Mouse (Mus musculus) olfactory bulb, adult 2 months (tissue): ENCODE data around the gene Rnf150. TPM values are rescaled to one million over a fixed set of nuclear protein-coding genes. Genes with fewer than 3 reads are reported as not detected.

ENCODE experiments used
- H3K27ac ChIP-seq: fragments of 200-500 bp; 2 replicates; pipeline ENCODE4 v1.5.1; 2012; ENCODE audit warnings: low read depth, low read length; ENCODE audit not compliant: insufficient read depth
- H3K4me1 ChIP-seq: fragments of 200-500 bp; 2 replicates; pipeline ENCODE4 v1.6.1; 2012; ENCODE audit warnings: low read length; ENCODE audit not compliant: control insufficient read depth, insufficient read depth
- H3K4me3 ChIP-seq: fragments of 200-500 bp; 2 replicates; pipeline ENCODE4 v1.5.1; 2012; ENCODE audit warnings: mild to moderate bottlenecking, low read depth, low read length, moderate library complexity; ENCODE audit not compliant: insufficient read depth
- CTCF ChIP-seq: fragments of 200-500 bp; IDR thresholded peaks from 2 replicates; pipeline ENCODE4 v1.5.1; 2012; ENCODE audit warnings: low read depth, mild to moderate bottlenecking, low read length, moderate library complexity; ENCODE audit not compliant: insufficient read depth
- POLR2A ChIP-seq: fragments of 200-500 bp; IDR thresholded peaks from 2 replicates; pipeline ENCODE4 v1.6.1; 2012; ENCODE audit warnings: mild to moderate bottlenecking, low read depth, low read length, moderate library complexity; ENCODE audit not compliant: insufficient read depth
- whole genome bisulfite sequencing: fragments of 180-500 bp; shearing (Covaris S2); methylation state at CpG from one replicate; pipeline ENCODE4 v1.1.7; 2018; 5-methylcytosine and 5-hydroxymethylcytosine counted together
- polyA plus RNA-seq: library from polyadenylated mRNA; stranded (reverse); fragments of >200 nt; gene quantifications from 2 replicates; pipeline ENCODE4 v1.2.4, GENCODE M21; 2012; ENCODE audit warnings: low replicate concordance; ENCODE audit not compliant: missing spikeins, insufficient read depth, insufficient read length

Rnf150 gene
- polyA plus RNA-seq, 1 experiment = not detected

DNA sequence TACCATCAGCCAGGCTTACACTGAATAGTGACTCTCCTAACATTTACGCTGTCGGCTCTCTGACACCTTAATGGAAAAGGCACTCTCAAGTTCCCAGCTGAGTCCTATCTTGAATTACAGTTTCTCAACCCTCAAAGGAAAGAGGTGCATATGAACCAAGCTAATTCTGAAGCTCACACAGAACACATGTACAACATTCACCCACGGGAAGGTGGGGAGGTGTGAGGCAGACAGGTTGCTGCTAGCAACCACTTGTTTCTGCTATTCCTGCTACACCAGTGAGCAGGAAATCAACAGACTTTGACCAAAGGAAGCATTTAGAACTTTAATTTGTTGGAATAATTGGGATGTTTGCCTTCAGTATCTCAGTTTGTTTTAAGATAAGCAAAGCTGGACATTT is 96.3 kb downstream of the Rnf150 start:
- 68% methylated on average over 3 of the region's 3 CpGs for WGBS
- H3K4me3 ChIP-seq = no peak overlapping the region

DNA sequence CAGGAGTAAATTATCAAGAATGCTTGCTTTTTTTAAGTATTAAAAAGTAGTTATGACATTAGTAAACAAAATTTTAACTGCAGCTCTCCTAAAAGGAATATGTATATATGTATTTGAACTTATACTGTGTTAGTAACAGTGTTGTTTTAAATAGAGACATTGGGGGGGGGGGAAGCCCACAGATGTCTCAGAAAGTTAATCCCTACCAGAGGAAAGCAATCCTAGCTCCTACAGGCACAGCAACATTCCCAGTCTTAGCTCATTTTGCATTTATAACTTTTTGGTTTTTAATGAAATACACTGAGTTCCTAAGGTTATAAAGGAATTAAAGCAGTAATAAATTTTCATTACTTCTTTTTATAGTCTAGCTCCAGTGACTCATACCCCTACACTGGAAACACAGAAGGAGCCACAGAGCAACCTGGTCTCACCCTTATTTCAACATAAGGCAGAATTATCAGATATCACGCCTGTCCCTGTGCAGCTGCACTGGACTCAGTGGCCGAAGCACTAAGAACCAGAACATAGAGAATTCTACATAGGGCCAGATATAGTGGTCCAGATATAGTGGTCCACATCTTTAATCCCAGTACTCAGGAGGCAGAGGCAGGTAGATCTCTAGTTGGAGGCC is 96.9 kb downstream of the Rnf150 start:
- H3K27ac ChIP-seq = no peak overlapping the region
- WGBS = 60% methylated on average over 2 of the region's 2 CpGs
- H3K4me3 ChIP-seq = no peak overlapping the region
- no peaks in the 10 kb centered on the region for H3K4me1 ChIP-seq
- TF ChIP-seq CTCF = no peak
- TF ChIP-seq POLR2A = no peak

More for the DNA sequence above, 96.3 kb downstream of the Rnf150 start:
- TF ChIP-seq CTCF (no peak), POLR2A (no peak)
- no peak overlapping the region for H3K27ac ChIP-seq
- H3K4me1 ChIP-seq = no peaks in the 10 kb centered on the region

DNA sequence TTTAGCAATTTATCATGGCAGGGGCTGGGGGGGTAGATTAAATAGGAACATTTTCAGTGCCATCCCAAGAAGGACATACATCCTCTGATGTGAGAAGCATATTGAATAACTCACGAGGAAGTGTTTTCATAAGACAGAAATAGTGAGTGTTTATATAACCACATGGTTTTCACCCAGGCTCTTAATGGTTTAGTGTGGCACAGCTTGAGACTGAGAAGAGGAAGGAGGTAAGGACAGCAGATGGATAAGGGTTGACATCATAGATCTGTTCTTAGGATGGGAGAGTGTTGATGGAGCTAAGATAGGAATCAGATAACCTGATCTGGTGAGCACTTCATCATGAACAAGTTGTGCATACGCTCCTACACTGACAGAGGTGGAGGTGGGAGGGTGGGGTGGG is 101.4 kb downstream of the Rnf150 start:
- no peak for TF ChIP-seq POLR2A
- no peak for TF ChIP-seq CTCF
- peaks cover 6% of the 10 kb centered on the region for H3K4me1 ChIP-seq
- H3K27ac ChIP-seq = no peak overlapping the region
- no peak overlapping the region for H3K4me3 ChIP-seq
- 89% methylated on average over 2 of the region's 2 CpGs for WGBS

DNA sequence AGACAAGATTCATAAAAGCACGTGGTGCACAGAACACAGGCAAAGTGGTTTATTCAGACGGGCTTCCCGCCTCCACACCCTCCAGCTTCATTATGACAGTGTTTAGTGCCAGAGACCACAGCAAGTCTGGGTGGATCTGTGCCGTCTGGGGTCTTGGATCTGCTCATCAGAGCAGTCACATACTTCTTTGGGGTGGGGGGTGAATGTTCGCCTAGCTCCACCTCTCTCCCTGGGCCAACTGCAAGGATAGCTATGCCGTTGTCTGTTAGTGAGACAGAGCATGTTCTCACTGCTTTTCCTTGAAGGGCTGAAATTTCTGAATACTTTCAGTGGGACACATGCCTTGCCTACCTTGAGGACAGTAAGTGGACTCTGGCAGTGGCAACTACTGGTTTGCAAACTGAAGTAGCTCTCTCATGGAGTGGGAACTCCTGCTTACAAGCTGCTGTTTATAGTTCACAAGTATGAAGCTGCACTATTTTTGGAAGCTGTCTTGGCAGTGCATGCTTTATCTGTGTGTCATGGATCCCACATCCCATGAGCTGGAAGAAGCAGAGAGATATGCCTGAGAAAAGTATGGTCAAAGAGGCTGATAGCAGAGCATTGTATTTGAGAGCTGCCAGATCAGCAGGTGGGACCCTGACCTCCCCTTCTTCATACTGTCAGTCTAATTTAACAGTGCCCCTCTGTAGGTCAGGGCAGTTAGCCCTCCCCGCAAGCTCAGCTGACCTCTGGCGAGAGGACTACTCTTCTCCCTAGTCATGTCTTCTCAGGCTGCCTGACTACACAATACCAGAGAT is 104.9 kb downstream of the Rnf150 start:
- peak overlapping the region; percentile 24; the same call in 1 of the 2 replicates for H3K27ac ChIP-seq
- no peak overlapping the region for H3K4me3 ChIP-seq
- TF ChIP-seq POLR2A = no peak
- no peak for TF ChIP-seq CTCF
- H3K4me1 ChIP-seq = peaks cover 6% of the 10 kb centered on the region
- WGBS = 58% methylated on average over 8 of the region's 8 CpGs

DNA sequence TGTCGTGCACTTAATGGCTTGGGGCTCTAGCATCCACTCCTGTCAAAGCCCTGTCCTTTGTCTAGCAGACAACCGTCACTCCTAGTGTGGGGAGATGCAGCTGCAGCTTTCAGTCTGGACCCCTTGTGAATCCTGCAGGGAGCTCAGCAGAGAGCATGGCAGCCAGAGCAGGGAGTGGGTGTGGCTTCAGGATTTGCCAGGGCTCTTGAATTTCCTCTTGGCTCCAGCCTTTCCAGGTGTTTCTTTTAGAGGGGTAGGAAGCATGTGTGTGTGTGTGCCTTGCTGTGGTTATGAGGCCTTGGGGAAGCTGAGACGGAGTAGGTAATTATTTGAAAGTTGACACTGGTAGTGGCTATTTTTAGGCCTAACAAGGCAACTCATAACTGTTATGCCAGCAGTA is 106.8 kb downstream of the Rnf150 start:
- Histone ChIP-seq H3K4me1 (peaks cover 8% of the 10 kb centered on the region), H3K27ac (no peak overlapping the region), H3K4me3 (no peak overlapping the region)
- TF ChIP-seq CTCF = no peak
- no peak for TF ChIP-seq POLR2A
- WGBS = 54% methylated on average over 3 of the region's 3 CpGs

DNA sequence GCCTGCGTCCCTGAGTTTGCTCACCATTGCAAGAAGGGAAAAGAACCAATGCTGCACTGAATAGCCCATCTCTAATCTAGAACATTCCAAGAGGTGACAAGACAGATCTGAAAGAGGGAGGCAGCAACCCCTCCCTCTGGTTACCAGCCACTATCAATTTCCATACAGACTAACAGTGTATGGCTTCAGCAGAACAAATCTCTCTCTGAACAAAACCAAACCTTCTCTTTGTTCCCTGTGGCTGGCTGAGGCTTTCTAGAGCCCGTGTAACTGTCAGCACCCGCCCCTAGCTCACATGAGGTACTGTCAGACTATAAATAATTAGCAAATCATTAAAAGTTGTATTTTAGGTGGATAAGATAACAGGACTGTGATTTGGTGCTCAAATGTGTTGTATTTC is 109.7 kb downstream of the Rnf150 start:
- whole genome bisulfite sequencing = 67% methylated on average over 3 of the region's 3 CpGs
- Histone ChIP-seq H3K4me1 (peaks cover 7% of the 10 kb centered on the region), H3K4me3 (no peak overlapping the region), H3K27ac (no peak overlapping the region)
- TF ChIP-seq CTCF (no peak), POLR2A (no peak)

DNA sequence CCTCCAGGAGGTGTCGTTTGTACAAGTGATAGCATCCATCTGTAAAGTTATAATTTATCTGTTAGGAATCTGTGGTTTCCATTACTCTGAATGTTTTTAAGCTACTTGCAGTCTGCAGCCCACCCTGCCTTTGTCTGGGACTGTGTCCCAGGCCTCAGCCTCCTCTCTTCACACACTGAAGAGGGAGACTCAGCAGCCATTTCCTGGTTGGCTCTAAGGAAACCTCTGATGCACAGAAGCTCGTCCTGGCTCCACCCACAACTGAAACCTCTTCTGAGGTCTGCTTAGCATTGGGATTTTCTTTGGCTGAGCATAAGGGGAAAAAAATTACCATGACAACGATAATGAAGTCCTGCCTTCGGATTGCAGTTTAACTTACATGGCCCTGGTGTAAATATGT is 110.2 kb downstream of the Rnf150 start:
- H3K4me1 ChIP-seq = peaks cover 4% of the 10 kb centered on the region
- no peak overlapping the region for H3K27ac ChIP-seq
- 33% methylated on average over 4 of the region's 4 CpGs for WGBS
- TF ChIP-seq POLR2A (no peak), CTCF (no peak)
- H3K4me3 ChIP-seq = no peak overlapping the region

DNA sequence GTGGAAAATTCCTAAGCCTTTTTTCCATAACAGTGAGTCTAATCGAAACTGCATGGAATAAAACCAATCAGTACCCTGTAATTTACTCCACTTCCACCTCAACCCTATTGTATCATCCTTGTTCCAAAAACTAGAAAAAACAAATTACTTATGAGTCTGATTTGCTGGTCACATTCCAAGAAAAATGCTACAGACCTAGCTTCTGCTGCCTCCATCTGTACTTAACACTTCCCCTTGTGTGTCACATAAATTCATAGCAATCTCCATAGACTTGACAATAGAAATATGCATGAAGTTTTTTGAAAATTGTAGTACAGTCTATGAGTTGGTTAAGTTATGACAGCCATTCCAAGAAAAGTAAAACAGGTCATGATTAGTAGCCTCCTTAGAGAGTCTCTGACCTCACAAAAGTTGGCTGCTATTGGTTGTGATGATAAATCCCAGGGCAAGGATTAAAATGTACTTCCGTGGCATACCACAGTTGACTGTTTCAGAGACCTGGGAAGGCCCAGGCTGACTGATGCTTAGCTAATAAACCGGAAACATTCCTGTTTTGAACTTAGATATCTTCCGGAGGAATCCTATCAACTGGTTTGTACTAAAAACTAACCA is 118.2 kb downstream of the Rnf150 start:
- WGBS = 83% methylated on average over 4 of the region's 4 CpGs

DNA sequence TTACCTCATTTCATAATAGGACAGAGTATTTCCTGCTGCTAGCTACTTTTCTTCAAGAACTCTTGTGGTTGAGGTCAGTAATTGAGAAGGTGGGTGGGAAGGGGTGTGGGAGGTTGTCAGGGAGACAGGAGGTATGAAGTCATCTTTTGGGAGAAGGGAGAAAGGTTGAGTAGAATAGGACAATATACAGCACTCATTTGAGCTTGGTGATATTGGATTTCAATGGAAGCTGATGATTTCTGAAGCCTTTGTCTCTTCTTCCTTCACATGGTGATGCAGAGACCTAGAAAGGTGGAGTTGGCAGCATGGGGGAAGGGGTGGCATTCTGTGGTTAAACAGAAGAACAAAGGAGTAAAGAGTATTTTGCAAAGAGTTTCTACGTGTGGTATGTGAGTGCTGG is 119.7 kb downstream of the Rnf150 start:
- WGBS = 80% methylated on average over 1 of the region's 1 CpGs
- Histone ChIP-seq H3K4me1 (peaks cover 2% of the 10 kb centered on the region; the same call in 1 of the 2 replicates), H3K4me3 (no peak overlapping the region), H3K27ac (no peak overlapping the region)
- TF ChIP-seq CTCF (no peak), POLR2A (no peak)

More for the DNA sequence above, 118.2 kb downstream of the Rnf150 start:
- Histone ChIP-seq H3K27ac (no peak overlapping the region), H3K4me3 (no peak overlapping the region), H3K4me1 (no peaks in the 10 kb centered on the region)
- no peak for TF ChIP-seq POLR2A
